Mouse (Mus musculus) C2C12 (cell line): ENCODE measurements around the gene Cyp1a2.

Experiments used
- CEBPB ChIP-seq: IDR thresholded peaks from one replicate; pipeline ENCODE4 v1.6.1; 2011; ENCODE audit warnings: low read depth, mild to moderate bottlenecking, control low read depth, moderate library complexity
- CTCF ChIP-seq: IDR thresholded peaks from one replicate; pipeline ENCODE4 v1.5.1; 2011; ENCODE audit not compliant: control insufficient read depth, insufficient read depth, insufficient read length
- MAX ChIP-seq: IDR thresholded peaks from one replicate; pipeline ENCODE4 v1.6.1; 2011; ENCODE audit warnings: mild to moderate bottlenecking, control low read depth
- MYOD1 ChIP-seq: IDR thresholded peaks from one replicate; pipeline ENCODE4 v1.6.1; 2011; ENCODE audit warnings: low read depth; ENCODE audit not compliant: control insufficient read depth, insufficient read length
- MYOG ChIP-seq: IDR thresholded peaks from one replicate; pipeline ENCODE4 v1.6.1; 2011; ENCODE audit not compliant: control insufficient read depth, insufficient read length; ENCODE audit errors: extremely low read depth
- USF1 ChIP-seq: IDR thresholded peaks from one replicate; pipeline ENCODE4 v1.6.1; 2011; ENCODE audit warnings: low read depth, mild to moderate bottlenecking, control low read depth, moderate library complexity

- TF ChIP-seq CTCF (no peak), MAX (no peak), CEBPB (no peak), USF1 (no peak), MYOG (no peak), MYOD1 (no peak)
These were observed 55.6 kb downstream of the Cyp1a2 start for GRCm38 (mm10) chr9:57627892-57628291.
